Mouse (Mus musculus) CD4-positive, CD25-positive, alpha-beta regulatory T cell, adult 4 months (primary cell): Measurements from ENCODE around the gene Hbb-bh2. TPM values are rescaled to one million over a fixed set of nuclear protein-coding genes. Genes with fewer than 3 reads are reported as not detected.
A peak's percentile ranks its signal among the peaks of the same experiment; 100 is the strongest.
"Not testable (repeated sequence)": the region's sequence is repeated elsewhere in the genome, so short reads cannot be mapped to it uniquely, and the experiment has no call there.

Source experiments
- ATAC-seq: one replicate; pipeline ENCODE4 v1.8.0; 2017
- polyA plus RNA-seq, 2 experiments: library from polyadenylated mRNA; unstranded; fragments of 100-300 nt; shearing (Covaris generic); gene quantifications; one replicate each; pipeline ENCODE4 v1.2.1; 2017

The Hbb-bh2 gene
- polyA plus RNA-seq, 2 experiments from 2014 or later = not detected

- ATAC-seq = no peak
Observed at GRCm38 (mm10) chr7:103811223-103811845, 29.0 kb downstream of the Hbb-bh2 start.

- no peak for ATAC-seq
Observed at GRCm38 (mm10) chr7:103810746-103811145, 29.6 kb downstream of the Hbb-bh2 start.

GRCm38 (mm10) chr7:103810296-103810695 lies 30.0 kb downstream of the Hbb-bh2 start:
- ATAC-seq = no peak

GRCm38 (mm10) chr7:103809801-103810155 lies 30.5 kb downstream of the Hbb-bh2 start:
- no peak for ATAC-seq

GRCm38 (mm10) chr7:103808971-103809800 lies 31.1 kb downstream of the Hbb-bh2 start:
- no peak for ATAC-seq

GRCm38 (mm10) chr7:103808120-103808519 lies 32.2 kb downstream of the Hbb-bh2 start:
- not testable (repeated sequence) for ATAC-seq

GRCm38 (mm10) chr7:103806856-103807255 lies 33.5 kb downstream of the Hbb-bh2 start:
- peak; percentile 53 for ATAC-seq

GRCm38 (mm10) chr7:103792669-103793388 lies 47.5 kb downstream of the Hbb-bh2 start:
- ATAC-seq = no peak

GRCm38 (mm10) chr7:103791721-103792120 lies 48.6 kb downstream of the Hbb-bh2 start, which contains the start of gene Olfr67:
Gene Olfr67, minus strand, starts transcription at chr7:103791821.
- ATAC-seq = no peak

Other genes with a start within 250 kb of the Hbb-bh2 start
- not detected for gene Olfr619, start 239.9 kb downstream of the Hbb-bh2 start, polyA plus RNA-seq
- 1 to 10 TPM in 1 of 2 experiments, not detected in 1; 1.3 TPM for gene Olfr620, start 228.0 kb downstream of the Hbb-bh2 start, polyA plus RNA-seq
- gene Olfr622, start 197.8 kb downstream of the Hbb-bh2 start, polyA plus RNA-seq = not detected
- not detected for gene Olfr623, start 176.8 kb downstream of the Hbb-bh2 start, polyA plus RNA-seq
- gene Olfr624, start 169.3 kb downstream of the Hbb-bh2 start, polyA plus RNA-seq = not detected
- gene Olfr625-ps1, start 157.8 kb downstream of the Hbb-bh2 start, polyA plus RNA-seq = not detected
- gene Olfr243, start 125.8 kb downstream of the Hbb-bh2 start, polyA plus RNA-seq = not detected
- gene Olfr628, start 110.1 kb downstream of the Hbb-bh2 start, polyA plus RNA-seq = not detected
- not detected for gene Olfr629, start 95.6 kb downstream of the Hbb-bh2 start, polyA plus RNA-seq
- gene Olfr630, start 83.2 kb downstream of the Hbb-bh2 start, polyA plus RNA-seq = not detected
- not detected for gene Olfr69, start 68.9 kb downstream of the Hbb-bh2 start, polyA plus RNA-seq
- gene Olfr68, start 60.8 kb downstream of the Hbb-bh2 start, polyA plus RNA-seq = not detected
- not detected for gene Olfr67, start 48.7 kb downstream of the Hbb-bh2 start, polyA plus RNA-seq
- 1 to 10 TPM in 1 of 2 experiments, not detected in 1; 2.4 TPM for gene Hbb-bt, start 26.5 kb downstream of the Hbb-bh2 start, polyA plus RNA-seq
- 1 to 10 TPM; 3.4 to 7.7 TPM for gene Hbb-bs, start 12.4 kb downstream of the Hbb-bh2 start, polyA plus RNA-seq
- gene Hbb-bh1, start 2.6 kb upstream of the Hbb-bh2 start, polyA plus RNA-seq = not detected
- not detected for gene Hbb-y, start 12.7 kb upstream of the Hbb-bh2 start, polyA plus RNA-seq
- under 1 TPM in 1 of 2 experiments, not detected in 1; 0.13 TPM for gene Olfr66, start 45.7 kb upstream of the Hbb-bh2 start, polyA plus RNA-seq
- gene Olfr64, start 54.0 kb upstream of the Hbb-bh2 start, polyA plus RNA-seq = under 1 TPM in 1 of 2 experiments, not detected in 1; 0.07 TPM
- gene Olfr65, start 63.0 kb upstream of the Hbb-bh2 start, polyA plus RNA-seq = not detected
- not detected for gene Olfr631, start 88.3 kb upstream of the Hbb-bh2 start, polyA plus RNA-seq
- gene Olfr632, start 93.8 kb upstream of the Hbb-bh2 start, polyA plus RNA-seq = not detected
- not detected for gene Olfr633, start 103.9 kb upstream of the Hbb-bh2 start, polyA plus RNA-seq
- under 1 TPM in 1 of 2 experiments, not detected in 1; 0.05 TPM for gene Olfr635, start 130.6 kb upstream of the Hbb-bh2 start, polyA plus RNA-seq
- not detected for gene Olfr638, start 158.2 kb upstream of the Hbb-bh2 start, polyA plus RNA-seq
- under 1 TPM in 1 of 2 experiments, not detected in 1; 0.08 TPM for gene Olfr639, start 176.8 kb upstream of the Hbb-bh2 start, polyA plus RNA-seq
- not detected for gene Olfr640, start 185.1 kb upstream of the Hbb-bh2 start, polyA plus RNA-seq
- not detected for gene Olfr641, start 194.9 kb upstream of the Hbb-bh2 start, polyA plus RNA-seq
- not detected for gene Olfr642, start 212.1 kb upstream of the Hbb-bh2 start, polyA plus RNA-seq
- not detected for gene 4930516K23Rik, start 220.9 kb upstream of the Hbb-bh2 start, polyA plus RNA-seq
- not detected for gene Olfr644, start 231.3 kb upstream of the Hbb-bh2 start, polyA plus RNA-seq
- gene Olfr645, start 244.9 kb upstream of the Hbb-bh2 start, polyA plus RNA-seq = not detected